ENCODE assay signal across 10 mouse cellular contexts in the genomic region with DNA sequence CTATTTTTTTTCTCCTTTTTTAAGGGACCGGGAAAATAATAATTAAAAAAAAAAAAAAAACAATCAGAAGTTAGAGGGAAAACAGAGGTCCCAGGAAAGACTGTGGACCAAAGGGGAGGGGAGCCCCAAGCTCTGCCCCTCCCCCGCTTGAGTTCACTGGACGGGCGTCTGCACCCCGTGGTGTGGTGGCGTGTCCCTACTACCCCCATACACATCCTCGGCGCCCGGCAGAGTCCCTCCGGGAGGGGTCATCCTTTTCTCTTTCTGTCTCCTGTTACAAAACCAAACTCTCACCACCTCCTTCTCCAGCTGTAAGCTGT. TPM values are rescaled to one million over a fixed set of nuclear protein-coding genes. Genes with fewer than 3 reads are reported as not detected.
DNase-seq lines count a peak whose midpoint lies in the region; ATAC-seq and TF ChIP-seq lines count a peak whose summit lies in the region.
"Had no signal": no experiment of that assay in that cellular context is flagged by ENCODE, and none has a peak within 500 bp of the region (broad histone marks: within the 10 kb centered on the region; RNA-seq: fewer than 3 reads in every experiment).

No protein-coding gene starts in this region.

- no peaks in the 10 kb centered on the region for H3K36me3 ChIP-seq in stomach, embryonic 15.5 days
- no peaks in the 10 kb centered on the region for H3K36me3 ChIP-seq in stomach, postnatal 0 days (ENCODE audit: control insufficient read depth, insufficient read depth, low read length)
- no peaks in the 10 kb centered on the region for H3K36me3 ChIP-seq in limb, embryonic 13.5 days

- H3K4me2 ChIP-seq in stomach, embryonic 15.5 days: peak overlapping the region; percentile 69; the same call in 1 of the 2 replicates
- H3K4me2 ChIP-seq in stomach, postnatal 0 days (replicated peaks; ENCODE audit: low read depth): no peak overlapping the region
- peak overlapping the region; percentile 92 for H3K4me2 ChIP-seq in limb, embryonic 13.5 days (replicated peaks)

- ATAC-seq in stomach, embryonic 15.5 days (ENCODE audit: insufficient read depth, low FRiP score, low read depth): no peak
- no peak for ATAC-seq in stomach, postnatal 0 days (ENCODE audit: low FRiP score, low TSS enrichment)
- no peak for ATAC-seq in limb, embryonic 13.5 days (ENCODE audit: low FRiP score, low read depth)
- ATAC-seq in activated CD4-positive, CD25-positive, alpha-beta regulatory T cell, adult 4 months: no peak

- 0 out of 2 replicates have a peak overlapping the region, but pooled peaks have one; percentile 43 for H3K4me3 ChIP-seq in stomach, embryonic 15.5 days (replicated peaks)
- H3K4me3 ChIP-seq in stomach, postnatal 0 days (ENCODE audit: low read depth, low read length): no peak overlapping the region
- H3K4me3 ChIP-seq in limb, embryonic 13.5 days: peak overlapping the region; percentile 54

- TF ChIP-seq CTCF in stomach, postnatal 0 days (IDR thresholded peaks at IDR 0.05; ENCODE audit: low read depth): no peak

- H3K27me3 ChIP-seq in stomach, embryonic 15.5 days (replicated peaks): peaks cover 76% of the 10 kb centered on the region
- H3K27me3 ChIP-seq in stomach, postnatal 0 days (ENCODE audit: control insufficient read depth, insufficient read depth, low read length): peaks cover 42% of the 10 kb centered on the region
- H3K27me3 ChIP-seq in limb, embryonic 13.5 days: peaks cover 88% of the 10 kb centered on the region

- H3K27ac ChIP-seq in stomach, embryonic 15.5 days: no peak overlapping the region
- H3K27ac ChIP-seq in stomach, postnatal 0 days (replicated peaks): no peak overlapping the region
- H3K27ac ChIP-seq in limb, embryonic 13.5 days: no peak overlapping the region

- peaks cover 35% of the 10 kb centered on the region for H3K4me1 ChIP-seq in stomach, embryonic 15.5 days
- H3K4me1 ChIP-seq in stomach, postnatal 0 days (replicated peaks; ENCODE audit: control insufficient read depth, insufficient read depth): peaks cover 3% of the 10 kb centered on the region
- H3K4me1 ChIP-seq in limb, embryonic 13.5 days: peaks cover 46% of the 10 kb centered on the region

- TF ChIP-seq EP300 in stomach, postnatal 0 days (optimal IDR thresholded peaks at IDR 0.05): no peak

- WGBS in stomach, embryonic 15.5 days: 0% methylated on average over 10 of the region's 10 CpGs
- under 1% methylated on average over 10 of the region's 10 CpGs for WGBS in stomach, postnatal 0 days
- under 1% methylated on average over 10 of the region's 10 CpGs for WGBS in limb, embryonic 13.5 days

- peak; percentile 38 for DNase-seq in embryo, embryonic 11 days
- DNase-seq in embryo, embryonic 10 days (ENCODE audit: low spot score): no peak
- no peak for DNase-seq in stomach, postnatal 0 days (ENCODE audit: low spot score)
- DNase-seq in urinary bladder, postnatal 14 days (ENCODE audit: low spot score): no peak
- DNase-seq in B cell, adult 2 months: no peak

- H3K9me3 ChIP-seq in stomach, embryonic 15.5 days: no peaks in the 10 kb centered on the region
- H3K9me3 ChIP-seq in stomach, postnatal 0 days (ENCODE audit: control insufficient read depth, low read length): no peaks in the 10 kb centered on the region
- no peaks in the 10 kb centered on the region for H3K9me3 ChIP-seq in limb, embryonic 13.5 days

- no peak overlapping the region for H3K9ac ChIP-seq in stomach, embryonic 15.5 days
- no peak overlapping the region for H3K9ac ChIP-seq in stomach, postnatal 0 days (ENCODE audit: low read length)
- no peak overlapping the region for H3K9ac ChIP-seq in limb, embryonic 13.5 days

RNA-seq across cellular contexts. Expression of gene Pou3f2, which starts 1.6 kb away (rescaled TPM):
- polyA plus RNA-seq in stomach, embryonic 15.5 days (2015; fragmentation: Nextera tagmentation; extraction: Ambion mirVana): 0.03 and 0.12 TPM in 2 replicates
- 0.02 TPM in 1 of 2 replicates, not detected in the other for polyA plus RNA-seq in stomach, postnatal 0 days (2015; fragmentation: Nextera tagmentation; extraction: Ambion mirVana)
- polyA plus RNA-seq in limb, embryonic 13.5 days (2015; fragmentation: Nextera tagmentation; extraction: Ambion mirVana): 0.37 and 0.38 TPM in 2 replicates
- under 1 TPM in 1 of 2 experiments, not detected in 1; 0.17 TPM for polyA plus RNA-seq in activated CD4-positive, CD25-positive, alpha-beta regulatory T cell, adult 4 months (2017; shearing (Covaris generic))
- polyA plus RNA-seq: C2C12; gonadal fat pad, adult 2 months had no signal
